Mouse (Mus musculus): Measurements from ENCODE around the gene Gm12166. TPM values are rescaled to one million over a fixed set of nuclear protein-coding genes. Genes with fewer than 3 reads are reported as not detected.
A peak's percentile ranks its signal among the peaks of the same experiment; 100 is the strongest.

Gene Gm12166
- polyA plus RNA-seq, 1 experiment from 2014 or later: 8.3 TPM

DNA sequence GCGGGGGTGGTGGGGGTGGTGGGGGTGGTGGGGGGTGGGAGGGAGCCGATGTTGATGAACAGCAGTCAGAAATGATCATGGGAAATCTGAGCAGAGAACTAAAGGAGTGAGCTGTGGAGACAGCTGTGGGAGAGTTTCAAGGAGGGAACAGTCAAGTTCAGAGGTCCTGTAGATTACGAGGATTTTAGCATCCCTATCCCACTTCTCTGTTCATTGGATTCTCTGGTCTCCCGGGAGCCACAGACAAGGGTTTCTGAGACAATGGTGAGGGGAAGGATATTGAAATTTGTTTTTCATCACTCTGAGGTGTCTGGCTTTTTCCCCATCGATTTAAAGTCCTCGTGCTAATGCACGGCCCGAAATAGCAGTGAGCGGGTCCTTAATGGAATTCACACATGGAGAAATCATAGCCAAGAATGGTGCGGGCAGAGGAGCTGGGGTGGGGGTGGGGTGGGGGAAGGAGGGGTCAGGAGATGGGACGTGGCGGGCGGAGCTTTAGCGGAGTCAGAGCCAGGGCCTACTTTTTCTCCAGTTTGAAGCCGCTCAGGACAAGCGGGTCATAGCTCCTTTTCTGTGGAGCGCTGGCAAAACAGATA lies 17.4 kb upstream of the Gm12166 start:
- Histone ChIP-seq H3K4me2 (replicated peaks; ENCODE audit: low read depth, low read length) (no peak overlapping the region), H3K9me3 (ENCODE audit: low read length) (no peaks in the 10 kb centered on the region), H3K27me3 (replicated peaks; ENCODE audit: insufficient read depth, low read length) (no peaks in the 10 kb centered on the region), H3K27ac (ENCODE audit: low read length) (peak overlapping the region; percentile 93), H3K9ac (replicated peaks; ENCODE audit: low read depth) (no peak overlapping the region), H3K36me3 (ENCODE audit: insufficient read depth, low read length) (no peaks in the 10 kb centered on the region), H3K4me3 (ENCODE audit: low read depth, low read length) (no peak overlapping the region), H3K4me1 (ENCODE audit: insufficient read depth, low read depth, low read length) (peaks cover 27% of the 10 kb centered on the region; the same call in 1 of the 2 replicates)
- peak; percentile 0; the same call in 1 of the 2 replicates for ATAC-seq
- whole genome bisulfite sequencing: 30% methylated on average over 17 of the region's 17 CpGs
- no peak for TF ChIP-seq CTCF (IDR thresholded peaks at IDR 0.05)
- peak; percentile 67 for DNase-seq (ENCODE audit: low spot score)

GRCm38 (mm10) chr11:46068756-46069407 lies 16.8 kb upstream of the Gm12166 start:
- peaks cover 27% of the 10 kb centered on the region; the same call in 1 of the 2 replicates for H3K4me1 ChIP-seq (ENCODE audit: insufficient read depth, low read depth, low read length)
- H3K27me3 ChIP-seq (replicated peaks; ENCODE audit: insufficient read depth, low read length): no peaks in the 10 kb centered on the region
- no peaks in the 10 kb centered on the region for H3K36me3 ChIP-seq (ENCODE audit: insufficient read depth, low read length)
- 21% methylated on average over 12 of the region's 12 CpGs for WGBS
- H3K9me3 ChIP-seq (ENCODE audit: low read length): no peaks in the 10 kb centered on the region
- no peak overlapping the region for H3K4me2 ChIP-seq (replicated peaks; ENCODE audit: low read depth, low read length)
- H3K9ac ChIP-seq (replicated peaks; ENCODE audit: low read depth): 0 out of 2 replicates have a peak overlapping the region, but pooled peaks have one; percentile 12
- ATAC-seq (peak; percentile 4; the same call in 1 of the 2 replicates), DNase-seq (ENCODE audit: low spot score) (peak; percentile 50)
- TF ChIP-seq CTCF (IDR thresholded peaks at IDR 0.05) (no peak), EP300 (IDR thresholded peaks at IDR 0.05) (no peak)
- no peak overlapping the region for H3K4me3 ChIP-seq (ENCODE audit: low read depth, low read length)
- H3K27ac ChIP-seq (ENCODE audit: low read length): peak overlapping the region; percentile 93

GRCm38 (mm10) chr11:46067371-46068060 lies 15.4 kb upstream of the Gm12166 start:
- Histone ChIP-seq H3K36me3 (ENCODE audit: insufficient read depth, low read length) (no peaks in the 10 kb centered on the region), H3K4me2 (replicated peaks; ENCODE audit: low read depth, low read length) (no peak overlapping the region), H3K9ac (replicated peaks; ENCODE audit: low read depth) (no peak overlapping the region), H3K4me1 (ENCODE audit: insufficient read depth, low read depth, low read length) (peaks cover 24% of the 10 kb centered on the region; the same call in 1 of the 2 replicates), H3K9me3 (ENCODE audit: low read length) (no peaks in the 10 kb centered on the region), H3K27me3 (replicated peaks; ENCODE audit: insufficient read depth, low read length) (no peaks in the 10 kb centered on the region), H3K4me3 (ENCODE audit: low read depth, low read length) (no peak overlapping the region), H3K27ac (ENCODE audit: low read length) (peak overlapping the region; percentile 87; the same call in 1 of the 2 replicates)
- 86% methylated on average over 10 of the region's 10 CpGs for WGBS
- DNase-seq (ENCODE audit: low spot score) (no peak), ATAC-seq (no peak)
- TF ChIP-seq CTCF (IDR thresholded peaks at IDR 0.05): no peak
- no peak for TF ChIP-seq EP300 (IDR thresholded peaks at IDR 0.05)

GRCm38 (mm10) chr11:46065201-46066011 lies 13.3 kb upstream of the Gm12166 start:
- H3K9me3 ChIP-seq (ENCODE audit: low read length): no peaks in the 10 kb centered on the region
- no peaks in the 10 kb centered on the region for H3K36me3 ChIP-seq (ENCODE audit: insufficient read depth, low read length)
- peak overlapping the region; percentile 22; the same call in 1 of the 2 replicates for H3K4me2 ChIP-seq (replicated peaks; ENCODE audit: low read depth, low read length)
- no peak overlapping the region for H3K4me3 ChIP-seq (ENCODE audit: low read depth, low read length)
- H3K4me1 ChIP-seq (ENCODE audit: insufficient read depth, low read depth, low read length): peaks cover 23% of the 10 kb centered on the region; the same call in 1 of the 2 replicates
- no peak overlapping the region for H3K9ac ChIP-seq (replicated peaks; ENCODE audit: low read depth)
- ATAC-seq: peak; percentile 84
- TF ChIP-seq EP300 (IDR thresholded peaks at IDR 0.05) (peak; percentile 89), CTCF (IDR thresholded peaks at IDR 0.05) (0 out of 2 replicates have a peak, but pooled peaks have one; percentile 14)
- H3K27me3 ChIP-seq (replicated peaks; ENCODE audit: insufficient read depth, low read length): no peaks in the 10 kb centered on the region
- H3K27ac ChIP-seq (ENCODE audit: low read length): peak overlapping the region; percentile 87
- DNase-seq (ENCODE audit: low spot score): peak; percentile 93
- WGBS: 19% methylated on average over 19 of the region's 21 CpGs

GRCm38 (mm10) chr11:46064767-46065166 lies 12.6 kb upstream of the Gm12166 start:
- H3K27me3 ChIP-seq (replicated peaks; ENCODE audit: insufficient read depth, low read length): no peaks in the 10 kb centered on the region
- ATAC-seq: peak; percentile 12; the same call in 1 of the 2 replicates
- peak overlapping the region; percentile 87 for H3K27ac ChIP-seq (ENCODE audit: low read length)
- H3K4me2 ChIP-seq (replicated peaks; ENCODE audit: low read depth, low read length): peak overlapping the region; percentile 22; the same call in 1 of the 2 replicates
- WGBS: 33% methylated on average over 8 of the region's 8 CpGs
- no peaks in the 10 kb centered on the region for H3K9me3 ChIP-seq (ENCODE audit: low read length)
- no peak overlapping the region for H3K9ac ChIP-seq (replicated peaks; ENCODE audit: low read depth)
- no peak for DNase-seq (ENCODE audit: low spot score)
- H3K4me1 ChIP-seq (ENCODE audit: insufficient read depth, low read depth, low read length): peaks cover 22% of the 10 kb centered on the region; the same call in 1 of the 2 replicates
- TF ChIP-seq CTCF (IDR thresholded peaks at IDR 0.05) (no peak), EP300 (IDR thresholded peaks at IDR 0.05) (no peak)
- no peaks in the 10 kb centered on the region for H3K36me3 ChIP-seq (ENCODE audit: insufficient read depth, low read length)
- H3K4me3 ChIP-seq (ENCODE audit: low read depth, low read length): no peak overlapping the region

Data from lung, postnatal 0 days (tissue).